Mouse (Mus musculus) adrenal gland, adult 18-20 months (tissue): ENCODE data around the gene Micu2. TPM values are rescaled to one million over a fixed set of nuclear protein-coding genes. Genes with fewer than 3 reads are reported as not detected.
"Not testable (repeated sequence)": the region's sequence is repeated elsewhere in the genome, so short reads cannot be mapped to it uniquely, and the experiment has no call there.

Experiments used
- DNase-seq, 2 experiments: peaks; one replicate each; pipeline ENCODE4 v3.0.0; 2021 to 2022; ENCODE audit warnings: low spot score in 2 of 2
- total RNA-seq, 2 experiments: library from RNA; stranded (reverse); gene quantifications; 1 replicate in 1 of 2; 2 replicates in 1 of 2; pipeline ENCODE4 v1.2.3; 2021

The Micu2 gene
- total RNA-seq, 2 experiments from 2014 or later, result 47.0 to 59.5 TPM

- DNase-seq, result not testable (repeated sequence)
Measured at GRCm38 (mm10) chr14:57896088-57896871, 102.8 kb downstream of the Micu2 start.

- DNase-seq, result no peak
Measured at GRCm38 (mm10) chr14:57894346-57894745, 104.7 kb downstream of the Micu2 start.

- no peak for DNase-seq
Measured at GRCm38 (mm10) chr14:57892961-57893360, 106.1 kb downstream of the Micu2 start.

DNA sequence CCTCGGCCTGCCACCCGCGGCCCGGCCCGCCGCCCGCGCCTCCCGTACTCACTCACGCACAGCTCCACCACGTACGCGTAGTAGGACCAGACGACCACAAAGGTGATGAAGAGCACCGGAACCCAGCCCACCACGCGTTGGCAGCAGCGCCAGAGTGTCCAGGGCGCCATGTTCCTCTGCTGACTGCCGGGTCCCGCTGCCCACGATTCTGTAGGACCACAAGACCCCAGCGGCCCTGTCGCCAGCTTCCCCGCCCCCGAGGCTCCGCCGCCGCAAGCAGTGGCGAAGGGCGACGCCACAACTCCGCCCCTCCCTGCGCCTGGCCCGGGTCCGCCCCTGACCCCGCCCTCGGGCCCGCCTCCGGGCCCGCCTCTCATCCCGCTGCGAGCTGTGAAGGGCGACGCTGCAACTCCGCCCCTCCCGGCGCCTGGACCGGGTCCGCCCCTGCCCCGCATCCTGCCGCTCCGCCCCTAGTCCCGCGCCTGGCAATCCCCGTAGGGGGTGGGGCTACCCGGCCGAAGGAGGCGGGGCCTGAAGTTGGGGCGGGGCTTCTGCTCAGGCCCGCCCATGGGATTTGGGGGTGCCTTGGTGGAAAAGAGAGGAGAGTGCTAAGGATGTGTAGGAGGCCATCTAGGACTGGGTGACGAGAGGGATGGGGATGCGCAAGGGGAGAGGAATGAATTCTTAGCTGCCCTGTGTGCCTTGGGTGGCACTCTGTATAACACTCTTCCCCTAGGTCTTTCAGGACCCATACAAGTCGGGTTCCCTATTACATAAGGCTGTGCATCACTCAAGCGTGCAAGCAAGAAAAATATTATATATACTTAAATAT lies 108.8 kb downstream of the Micu2 start, which contains the start of gene Zdhhc20:
TSS of gene Zdhhc20 (minus strand) at position 266 of the 832 bp plus-strand sequence.
- DNase-seq, result peak; percentile 93

DNA sequence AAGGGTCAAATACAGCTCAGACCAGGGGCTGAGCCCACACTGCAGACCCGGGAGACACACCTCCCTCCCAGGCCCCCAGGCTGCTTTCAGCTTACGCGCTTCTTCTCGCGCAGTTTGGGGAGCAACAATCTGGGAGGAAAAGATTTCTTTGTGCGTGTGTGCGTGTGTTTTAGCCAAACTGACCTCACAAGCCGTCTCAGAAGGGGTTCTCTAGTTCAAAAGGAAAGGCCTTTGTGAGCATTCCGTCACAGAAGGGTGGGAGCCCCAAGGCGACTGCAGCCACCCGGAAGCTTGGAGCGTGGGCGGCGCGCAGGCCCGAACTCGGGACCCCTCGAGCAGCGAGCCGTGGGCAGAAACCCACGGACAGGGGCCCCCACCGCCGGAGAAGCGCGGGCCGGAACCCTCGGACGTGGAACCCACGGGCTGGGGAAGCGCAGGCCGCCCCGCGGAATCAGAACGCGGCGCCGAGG lies 109.5 kb downstream of the Micu2 start:
- DNase-seq, result no peak

DNA sequence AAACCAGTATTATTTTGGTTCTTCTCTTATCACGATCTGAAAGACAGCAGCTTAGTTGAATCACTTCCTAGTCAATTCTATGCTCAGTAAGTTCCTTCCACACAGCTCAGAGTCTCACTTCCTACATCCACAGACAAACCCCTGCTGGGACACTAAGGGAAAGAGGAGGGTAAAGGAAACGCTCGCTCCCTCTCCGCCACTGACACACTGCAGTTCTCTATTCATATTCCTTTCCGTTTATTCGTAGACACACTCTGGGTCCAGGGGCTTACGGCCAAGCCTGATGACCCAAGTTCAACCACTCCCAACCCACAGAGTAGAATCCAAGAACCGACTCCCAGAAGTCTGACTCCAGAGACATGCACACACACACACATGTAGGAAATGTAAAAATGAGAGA lies 111.9 kb downstream of the Micu2 start:
- DNase-seq, result no peak

GRCm38 (mm10) chr14:57886032-57886431 lies 113.0 kb downstream of the Micu2 start:
- DNase-seq, result no peak

DNA sequence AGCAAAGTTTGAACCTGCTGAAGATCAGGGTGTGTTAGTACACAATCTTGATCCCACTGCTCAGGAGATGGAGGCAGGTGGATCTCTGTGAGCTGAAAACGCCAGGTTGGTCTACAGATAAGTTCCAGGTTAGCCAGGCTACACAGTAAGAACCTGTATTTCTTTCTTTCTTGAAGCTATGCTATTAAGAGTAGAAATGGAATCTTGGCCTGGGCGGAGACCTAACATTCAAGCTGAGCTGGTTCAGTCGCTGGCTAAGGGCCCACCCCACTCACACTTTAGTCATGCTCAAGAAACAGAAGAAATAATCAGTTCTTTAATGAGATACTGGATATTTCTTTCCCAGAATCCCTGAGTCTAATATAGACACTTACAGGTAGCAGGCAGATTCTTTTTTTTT lies 115.7 kb downstream of the Micu2 start:
- DNase-seq, result no peak

- DNase-seq, result no peak
Measured at GRCm38 (mm10) chr14:57882720-57883119, 116.3 kb downstream of the Micu2 start.

GRCm38 (mm10) chr14:57881793-57882192 lies 117.3 kb downstream of the Micu2 start:
- peak; percentile 42 to 61 for DNase-seq

GRCm38 (mm10) chr14:57881074-57881473 lies 118.0 kb downstream of the Micu2 start:
- no peak for DNase-seq

DNA sequence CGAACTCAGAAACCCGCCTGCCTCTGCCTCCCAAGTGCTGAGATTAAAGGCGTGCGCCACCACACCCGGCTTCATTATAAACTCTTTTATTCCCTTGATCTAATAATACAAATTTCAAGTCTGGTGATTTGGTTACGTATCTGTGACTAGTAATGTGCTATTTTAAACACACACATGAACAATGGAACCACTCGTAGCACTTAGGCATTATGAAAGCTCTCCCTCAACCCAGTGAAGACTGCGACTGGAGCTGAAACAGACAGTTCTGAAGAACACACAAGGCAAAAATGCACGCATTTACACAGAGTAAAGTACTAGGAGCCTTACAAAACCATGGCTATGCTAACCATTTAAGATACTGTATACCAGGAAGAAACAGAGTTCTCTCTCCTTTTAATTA lies 121.1 kb downstream of the Micu2 start:
- no peak for DNase-seq

DNA sequence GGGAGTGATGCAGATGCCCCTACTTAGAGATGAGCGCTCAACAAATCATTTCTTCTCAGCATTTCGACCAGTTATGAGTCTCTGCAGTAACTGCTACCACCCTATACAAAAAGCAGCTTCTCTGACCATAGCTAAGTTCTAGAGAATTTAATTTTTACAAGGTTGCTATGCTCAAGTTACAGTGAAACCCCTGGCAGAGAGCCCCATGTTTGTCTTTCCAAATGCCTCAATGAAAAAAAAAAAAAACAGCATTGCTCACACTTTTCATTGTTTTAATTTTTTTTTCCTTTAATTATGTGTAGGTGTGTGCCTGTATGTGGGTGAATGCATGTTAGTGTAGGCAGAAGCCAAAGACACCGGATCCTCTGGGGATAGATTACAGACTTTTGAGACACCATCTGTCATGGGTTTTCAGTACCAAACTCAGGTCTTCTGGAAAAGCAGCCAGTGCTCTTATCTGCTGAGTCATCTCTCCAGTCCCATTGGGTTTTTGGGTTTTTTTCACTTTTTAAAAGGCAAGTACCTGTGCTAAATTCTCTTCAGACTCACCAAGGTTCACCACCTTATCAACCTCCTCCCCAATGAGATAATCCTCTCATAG lies 132.3 kb downstream of the Micu2 start:
- DNase-seq, result no peak

Other genes starting within 250 kb of the Micu2 start
- 10 to 100 TPM; 38.1 to 54.2 TPM for gene Lats2, start 240.9 kb downstream of the Micu2 start, total RNA-seq
- 10 to 100 TPM; 54.9 to 64.2 TPM for gene Sap18, start 201.1 kb downstream of the Micu2 start, total RNA-seq
- under 1 TPM; 0.23 to 0.26 TPM for gene Ska3, start 173.1 kb downstream of the Micu2 start, total RNA-seq
- 10 to 100 TPM; 95.9 to 97.7 TPM for gene Mrpl57, start 173.0 kb downstream of the Micu2 start, total RNA-seq
- 10 to 100 TPM; 25.6 to 40.2 TPM for gene Zdhhc20, start 109.0 kb downstream of the Micu2 start, total RNA-seq
- 10 to 100 TPM in 1 of 2 experiments, 1 to 10 TPM in 1; 9.2 to 22.5 TPM for gene Fgf9, start 71.3 kb upstream of the Micu2 start, total RNA-seq